Comparison of ENCODE assay signal across 8 mouse cellular contexts in the genomic region with DNA sequence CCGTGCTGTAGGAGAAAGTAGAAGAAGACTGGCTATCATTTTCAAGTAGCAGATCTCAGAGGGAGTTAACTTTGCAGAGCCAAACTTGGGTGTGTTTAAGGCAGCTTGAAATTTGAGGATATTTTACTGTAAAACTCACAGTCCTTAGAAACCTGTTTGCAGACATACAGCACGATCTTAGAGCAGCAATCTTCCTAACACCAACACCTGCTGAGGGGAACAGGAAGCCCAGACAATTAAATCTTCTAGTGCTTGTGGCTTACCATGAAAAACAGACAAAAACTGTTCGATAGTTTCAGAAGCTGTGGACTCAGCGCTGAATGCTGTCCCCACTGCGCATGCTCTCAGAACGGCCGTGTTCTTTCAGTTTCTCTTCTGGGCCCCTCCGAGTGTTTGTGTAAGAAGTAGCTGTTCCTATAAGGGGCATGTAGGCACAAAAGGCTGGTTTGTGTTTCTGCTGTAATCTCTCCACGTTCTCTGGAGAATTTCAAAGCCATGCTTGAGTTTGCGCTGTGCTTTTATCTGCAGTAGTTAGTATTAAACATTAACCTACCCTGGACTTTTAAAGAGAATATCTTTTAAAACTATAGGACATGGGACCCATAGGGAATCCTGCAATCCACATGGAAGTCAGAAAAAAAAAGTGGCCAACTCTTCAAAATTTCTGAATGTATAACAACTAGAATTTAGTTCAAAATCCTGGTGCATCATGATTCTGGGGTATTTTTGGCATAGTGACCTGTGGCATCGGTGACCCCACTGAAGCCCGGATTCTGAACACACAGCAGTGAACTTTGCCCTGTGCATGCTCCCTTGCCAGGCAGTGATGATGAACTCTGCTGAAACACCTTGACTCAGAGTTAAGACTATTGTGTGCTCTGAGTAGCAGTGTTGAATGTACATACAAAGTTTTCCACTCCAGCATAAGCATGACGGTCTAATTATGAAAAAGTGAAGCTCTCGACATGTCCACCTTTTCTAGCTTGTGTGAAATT.
DNase-seq lines count a peak whose midpoint lies in the region; ATAC-seq lines count a peak whose summit lies in the region.

No protein-coding gene starts in this region.

- intact Hi-C loops in gastrocnemius, postnatal 14 days (cut with DNase I; ENCODE audit: low total_unique reads), result no loop called here

- ATAC-seq in megakaryocyte progenitor cell, adult 5-6 weeks (replicated peaks; ENCODE audit: poor library complexity), result peak; percentile 96

- DNase-seq in gastrocnemius, adult 18-20 months (ENCODE audit: low spot score), result peak; percentile 2
- no peak for DNase-seq in gastrocnemius, postnatal 14 days
- DNase-seq in heart, adult 9 months (ENCODE audit: low spot score in 2 of 2), result peak; percentile 10 to 15
- DNase-seq in kidney, postnatal 25 days, result peak; percentile 48 to 58
- DNase-seq in urinary bladder, postnatal 36 days (ENCODE audit: low spot score in 2 of 2), result peak; percentile 28 to 30
- no peak for DNase-seq in layer of hippocampus, adult 11-12 months (ENCODE audit: low spot score)
- no peak for DNase-seq in gastrocnemius, postnatal 25 days

Comparison
In these comparisons a context has a peak if more than half of its experiments do, and no peak if none do; other contexts are left out.
1. DNase-seq: peak in gastrocnemius, adult 18-20 months (single experiment), heart, adult 9 months (2 of 2), kidney, postnatal 25 days (2 of 2) and urinary bladder, postnatal 36 days (2 of 2); none in gastrocnemius, postnatal 14 days (single experiment), layer of hippocampus, adult 11-12 months (single experiment) and gastrocnemius, postnatal 25 days (single experiment).